Mouse (Mus musculus): ENCODE data around the gene Opcml.

DNA sequence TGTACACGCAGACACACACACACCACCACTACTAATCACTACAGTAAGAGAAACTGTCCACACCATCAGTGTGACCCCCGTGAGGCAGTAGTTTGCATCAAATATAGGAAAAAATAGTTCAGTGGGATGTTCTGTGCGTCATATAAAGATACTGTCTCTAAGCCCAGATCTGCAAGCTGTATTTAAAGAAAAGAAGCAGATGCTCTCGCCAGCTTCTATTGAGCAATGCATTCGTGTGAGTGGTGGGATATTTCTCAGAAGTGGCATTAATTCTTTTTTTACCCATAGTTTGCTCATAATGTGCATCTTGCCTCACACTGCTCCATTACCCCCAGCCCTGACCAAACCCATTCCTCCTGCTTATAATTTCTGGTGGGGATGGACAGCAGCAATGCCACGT lies 678.8 kb downstream of the Opcml start:
- TF ChIP-seq TAL1 (IDR thresholded peaks at IDR 0.05; ENCODE audit: low read length): no peak
- no peak for TF ChIP-seq GATA1 (IDR thresholded peaks at IDR 0.05; ENCODE audit: low read length)

All from erythroblast, embryonic 14.5 days (primary cell).